Mouse (Mus musculus) testis, adult 2 months (tissue): ENCODE measurements around the gene Rbfox3.

Experiments used
- CTCF ChIP-seq: fragments of 200-500 bp; IDR thresholded peaks from 2 replicates; pipeline ENCODE4 v1.5.1; 2012; ENCODE audit warnings: low read depth, mild to moderate bottlenecking, inconsistent platforms, low read length, moderate library complexity; ENCODE audit not compliant: control insufficient read depth, insufficient read depth, insufficient replicate concordance
- POLR2A ChIP-seq: fragments of 200-500 bp; IDR thresholded peaks from 2 replicates; pipeline ENCODE4 v1.6.1; 2012; ENCODE audit warnings: low read depth, mild to moderate bottlenecking, inconsistent platforms, low read length, moderate library complexity; ENCODE audit not compliant: control insufficient read depth

DNA sequence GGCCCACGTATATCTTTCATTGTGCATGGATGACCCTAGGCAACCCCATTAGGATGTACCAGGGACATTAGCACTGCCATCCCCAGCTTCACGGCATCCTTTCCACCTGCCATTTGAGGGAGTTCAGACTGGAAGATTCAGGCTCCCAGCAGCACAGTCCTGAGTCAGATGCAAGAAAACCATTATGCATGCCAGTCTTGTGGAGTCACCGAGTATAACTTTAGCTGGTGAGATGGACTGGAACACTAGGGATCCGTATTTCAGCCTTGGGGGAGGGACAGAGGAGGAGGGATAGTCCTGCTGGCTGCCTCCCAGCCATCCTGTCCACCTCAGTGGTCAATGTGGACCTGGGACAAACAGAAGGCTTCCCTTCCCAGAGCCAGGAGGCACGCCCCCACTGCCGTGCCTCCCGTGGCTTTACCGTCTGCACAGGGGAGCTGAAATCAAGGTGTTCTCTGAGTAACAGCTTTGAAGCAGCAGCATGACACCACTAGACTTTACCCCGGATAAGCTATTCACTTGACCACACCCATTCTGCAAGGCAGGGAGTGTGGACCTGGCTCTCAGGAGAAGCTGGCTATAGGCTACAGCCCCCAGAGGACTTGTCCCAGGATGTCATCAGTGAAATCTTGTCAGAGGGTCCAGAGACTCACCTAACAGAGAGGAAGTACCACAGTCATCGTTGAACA, 78.5 kb downstream of the Rbfox3 start:
- TF ChIP-seq CTCF (no peak), POLR2A (no peak)
